1 mouse cellular context compared by ENCODE assay signal in genomic region chr9:65574513-65575392, GRCm38 (mm10).
A peak's percentile ranks its signal among the peaks of the same experiment; 100 is the strongest.
TF ChIP-seq lines count a peak whose summit lies in the region.

No protein-coding gene starts in this region.

TF ChIP-seq in CH12.LX, 34 proteins besides CTCF, POLR2A, EP300 and RAD21 (continued from another document):
- TF ChIP-seq E2F4 (IDR thresholded peaks at IDR 0.05; ENCODE audit: insufficient replicate concordance, low read depth, low read length) (no peak), KAT2A (IDR thresholded peaks at IDR 0.05; ENCODE audit: insufficient replicate concordance, low read length) (0 out of 2 replicates have a peak, but pooled peaks have one; percentile 63), MEF2A (IDR thresholded peaks at IDR 0.05; ENCODE audit: borderline replicate concordance, low read depth, low read length) (peak; percentile 95), ZKSCAN1 (IDR thresholded peaks at IDR 0.05; ENCODE audit: borderline replicate concordance, low read depth, low read length) (no peak), POLR2AphosphoS2 (IDR thresholded peaks at IDR 0.05; ENCODE audit: low read depth, low read length) (no peak), CHD1 (IDR thresholded peaks at IDR 0.05; ENCODE audit: low read depth, low read length) (peak; percentile 95), MAZ (IDR thresholded peaks at IDR 0.05; ENCODE audit: low read depth, low read length) (peak; percentile 78), ETS1 (conservative IDR thresholded peaks at IDR 0.05; ENCODE audit: low read depth, low read length) (peak; percentile 95), ZNF384 (IDR thresholded peaks at IDR 0.05; ENCODE audit: low read depth, low read length) (peak; percentile 69), USF2 (conservative IDR thresholded peaks at IDR 0.05; ENCODE audit: low read depth, low read length) (no peak), ZMIZ1 (IDR thresholded peaks at IDR 0.05; ENCODE audit: low read depth, low read length) (no peak), NELFE (IDR thresholded peaks at IDR 0.05; ENCODE audit: low read depth, low read length) (peak; percentile 51), HCFC1 (IDR thresholded peaks at IDR 0.05; ENCODE audit: low read depth, low read length) (peak; percentile 17; the same call in 1 of the 2 replicates)
